Mouse (Mus musculus) forebrain, embryonic 16.5 days (tissue): Measurements from ENCODE around the gene Ccdc24. TPM values are rescaled to one million over a fixed set of nuclear protein-coding genes. Genes with fewer than 3 reads are reported as not detected.

Source experiments
- ATAC-seq: fragments of 200-750 bp; cut with Nextera tagmentation; 2 replicates; pipeline ENCODE4 v1.8.0; 2017; ENCODE audit warnings: mild to moderate bottlenecking, moderate library complexity
- H3K27ac ChIP-seq: fragments of 300-500 bp; sonication (generic); 2 replicates; pipeline ENCODE4 v1.5.1; 2014; ENCODE audit warnings: low read length, control low read depth
- H3K27me3 ChIP-seq: fragments of 300-500 bp; sonication (generic); replicated peaks from 2 replicates; pipeline ENCODE4 v1.6.1; 2014; ENCODE audit warnings: low read length; ENCODE audit not compliant: control insufficient read depth, insufficient read depth
- H3K36me3 ChIP-seq: fragments of 300-500 bp; sonication (generic); 2 replicates; pipeline ENCODE4 v1.6.1; 2014; ENCODE audit not compliant: control insufficient read depth, insufficient read depth
- H3K4me1 ChIP-seq: fragments of 300-500 bp; sonication (generic); replicated peaks from 2 replicates; pipeline ENCODE4 v1.6.1; 2014; ENCODE audit warnings: low read length; ENCODE audit not compliant: control insufficient read depth, insufficient read depth
- H3K4me2 ChIP-seq: fragments of 300-500 bp; sonication (generic); 2 replicates; pipeline ENCODE4 v1.6.1; 2014; ENCODE audit warnings: mild to moderate bottlenecking, low read length, control low read depth
- H3K4me3 ChIP-seq: fragments of 300-500 bp; sonication (generic); replicated peaks from 2 replicates; pipeline ENCODE4 v1.5.1; 2014; ENCODE audit warnings: mild to moderate bottlenecking, low read length, control low read depth
- H3K9ac ChIP-seq: fragments of 300-500 bp; sonication (generic); replicated peaks from 2 replicates; pipeline ENCODE4 v1.6.1; 2014; ENCODE audit warnings: low read depth, low read length, control low read depth
- H3K9me3 ChIP-seq: fragments of 300-500 bp; sonication (generic); 2 replicates; pipeline ENCODE4 v1.6.1; 2016; ENCODE audit warnings: low read length; ENCODE audit not compliant: control insufficient read depth
- WGBS: fragments of 180-500 bp; shearing (Covaris S2); extraction: QIAGEN DNeasy Blood & Tissue Kit; methylation state at CpG from one replicate; pipeline ENCODE4 v1.1.7; 2014; 5-methylcytosine and 5-hydroxymethylcytosine counted together
- polyA plus RNA-seq: library from polyadenylated mRNA; unstranded; fragments of >200 nt; fragmentation: Nextera tagmentation; extraction: Ambion mirVana; gene quantifications from 2 replicates; pipeline ENCODE4 v1.2.1, GENCODE M21; 2015

The Ccdc24 gene
- polyA plus RNA-seq, 1 experiment from 2014 or later = 2.4 TPM

- WGBS = 78% methylated on average over 9 of the region's 9 CpGs
- Histone ChIP-seq H3K4me3 (no peak overlapping the region), H3K27me3 (no peaks in the 10 kb centered on the region), H3K27ac (no peak overlapping the region), H3K36me3 (no peaks in the 10 kb centered on the region), H3K4me1 (peaks cover 17% of the 10 kb centered on the region), H3K9me3 (no peaks in the 10 kb centered on the region), H3K4me2 (no peak overlapping the region), H3K9ac (no peak overlapping the region)
- ATAC-seq = no peak
Measured at GRCm38 (mm10) chr4:117831920-117832691, 40.3 kb downstream of the Ccdc24 start.

GRCm38 (mm10) chr4:117831499-117831898 is 40.9 kb downstream of the Ccdc24 start:
- 69% methylated on average over 2 of the region's 2 CpGs for WGBS
- Histone ChIP-seq H3K4me2 (no peak overlapping the region), H3K27me3 (no peaks in the 10 kb centered on the region), H3K27ac (no peak overlapping the region), H3K9me3 (no peaks in the 10 kb centered on the region), H3K4me1 (peaks cover 17% of the 10 kb centered on the region), H3K36me3 (no peaks in the 10 kb centered on the region), H3K4me3 (no peak overlapping the region), H3K9ac (no peak overlapping the region)
- ATAC-seq = no peak

GRCm38 (mm10) chr4:117830801-117831200 is 41.6 kb downstream of the Ccdc24 start:
- WGBS = 90% methylated on average over 9 of the region's 9 CpGs

GRCm38 (mm10) chr4:117830124-117830551 is 42.2 kb downstream of the Ccdc24 start:
- H3K4me2 ChIP-seq = no peak overlapping the region
- no peak for ATAC-seq

More at GRCm38 (mm10) chr4:117830801-117831200, 41.6 kb downstream of the Ccdc24 start:
- Histone ChIP-seq H3K4me1 (peaks cover 17% of the 10 kb centered on the region), H3K36me3 (no peaks in the 10 kb centered on the region), H3K27ac (no peak overlapping the region), H3K9me3 (no peaks in the 10 kb centered on the region), H3K4me3 (no peak overlapping the region), H3K27me3 (no peaks in the 10 kb centered on the region), H3K4me2 (no peak overlapping the region), H3K9ac (no peak overlapping the region)
- no peak for ATAC-seq

GRCm38 (mm10) chr4:117829260-117830123 is 42.9 kb downstream of the Ccdc24 start:
- Histone ChIP-seq H3K27me3 (no peaks in the 10 kb centered on the region), H3K9ac (no peak overlapping the region), H3K4me2 (no peak overlapping the region), H3K27ac (no peak overlapping the region), H3K4me3 (no peak overlapping the region), H3K4me1 (peaks cover 8% of the 10 kb centered on the region), H3K9me3 (no peaks in the 10 kb centered on the region), H3K36me3 (no peaks in the 10 kb centered on the region)
- no peak for ATAC-seq
- WGBS = 10% methylated on average over 12 of the region's 12 CpGs

More at GRCm38 (mm10) chr4:117830124-117830551, 42.2 kb downstream of the Ccdc24 start:
- Histone ChIP-seq H3K9ac (no peak overlapping the region), H3K4me3 (no peak overlapping the region), H3K27me3 (no peaks in the 10 kb centered on the region), H3K36me3 (no peaks in the 10 kb centered on the region), H3K27ac (no peak overlapping the region), H3K4me1 (peaks cover 14% of the 10 kb centered on the region), H3K9me3 (no peaks in the 10 kb centered on the region)
- 15% methylated on average over 5 of the region's 5 CpGs for WGBS

- Histone ChIP-seq H3K27me3 (no peaks in the 10 kb centered on the region), H3K27ac (no peak overlapping the region), H3K9me3 (no peaks in the 10 kb centered on the region), H3K4me1 (peaks cover 6% of the 10 kb centered on the region; the same call in 1 of the 2 replicates), H3K4me3 (no peak overlapping the region), H3K4me2 (no peak overlapping the region), H3K36me3 (no peaks in the 10 kb centered on the region), H3K9ac (no peak overlapping the region)
- no peak for ATAC-seq
- 75% methylated on average over 8 of the region's 8 CpGs for WGBS
Measured at GRCm38 (mm10) chr4:117828572-117829145, 43.7 kb downstream of the Ccdc24 start.

GRCm38 (mm10) chr4:117818032-117818431 is 54.3 kb downstream of the Ccdc24 start:
- ATAC-seq = no peak
- H3K4me3 ChIP-seq = no peak overlapping the region
- 93% methylated on average over 10 of the region's 10 CpGs for WGBS

GRCm38 (mm10) chr4:117816776-117817175 is 55.6 kb downstream of the Ccdc24 start:
- no peak for ATAC-seq
- H3K36me3 ChIP-seq = no peaks in the 10 kb centered on the region
- H3K4me1 ChIP-seq = no peaks in the 10 kb centered on the region
- H3K4me2 ChIP-seq = no peak overlapping the region
- H3K9ac ChIP-seq = no peak overlapping the region
- H3K27me3 ChIP-seq = no peaks in the 10 kb centered on the region
- no peak overlapping the region for H3K27ac ChIP-seq
- no peaks in the 10 kb centered on the region for H3K9me3 ChIP-seq
- no peak overlapping the region for H3K4me3 ChIP-seq
- 83% methylated on average over 5 of the region's 5 CpGs for WGBS

More at GRCm38 (mm10) chr4:117818032-117818431, 54.3 kb downstream of the Ccdc24 start:
- Histone ChIP-seq H3K4me1 (no peaks in the 10 kb centered on the region), H3K27ac (no peak overlapping the region), H3K9ac (no peak overlapping the region), H3K36me3 (no peaks in the 10 kb centered on the region), H3K4me2 (no peak overlapping the region), H3K9me3 (no peaks in the 10 kb centered on the region), H3K27me3 (no peaks in the 10 kb centered on the region)
